Mouse (Mus musculus) heart, embryonic 12.5 days (tissue): Measurements from ENCODE around the gene Tmem116. TPM values are rescaled to one million over a fixed set of nuclear protein-coding genes. Genes with fewer than 3 reads are reported as not detected.
"Not testable (repeated sequence)": the region's sequence is repeated elsewhere in the genome, so short reads cannot be mapped to it uniquely, and the experiment has no call there.

Source experiments
- ATAC-seq: fragments of 200-750 bp; cut with Nextera tagmentation; 2 replicates; pipeline ENCODE4 v1.8.0; 2017; ENCODE audit warnings: moderate TSS enrichment, moderate library complexity; ENCODE audit not compliant: insufficient number of reproducible peaks, low FRiP score
- H3K27ac ChIP-seq: fragments of 300-500 bp; sonication (generic); 2 replicates; pipeline ENCODE4 v1.5.1; 2016; ENCODE audit warnings: mild to moderate bottlenecking, moderate library complexity; ENCODE audit not compliant: poor library complexity, severe bottlenecking
- H3K27me3 ChIP-seq: fragments of 300-500 bp; sonication (generic); replicated peaks from 2 replicates; pipeline ENCODE4 v1.6.1; 2016; ENCODE audit warnings: mild to moderate bottlenecking, moderate library complexity
- H3K36me3 ChIP-seq: fragments of 300-500 bp; sonication (generic); 2 replicates; pipeline ENCODE4 v1.6.1; 2016; ENCODE audit warnings: mild to moderate bottlenecking, moderate library complexity
- H3K4me1 ChIP-seq: fragments of 300-500 bp; sonication (generic); replicated peaks from 2 replicates; pipeline ENCODE4 v1.6.1; 2016; ENCODE audit warnings: mild to moderate bottlenecking
- H3K4me2 ChIP-seq: fragments of 300-500 bp; sonication (generic); 2 replicates; pipeline ENCODE4 v1.6.1; 2016; ENCODE audit warnings: mild to moderate bottlenecking, moderate library complexity
- H3K4me3 ChIP-seq: fragments of 300-500 bp; sonication (generic); 2 replicates; pipeline ENCODE4 v1.5.1; 2016; ENCODE audit warnings: mild to moderate bottlenecking
- H3K9ac ChIP-seq: fragments of 300-500 bp; sonication (generic); 2 replicates; pipeline ENCODE4 v1.6.1; 2016; ENCODE audit warnings: mild to moderate bottlenecking, moderate library complexity
- H3K9me3 ChIP-seq: fragments of 300-500 bp; sonication (generic); replicated peaks from 2 replicates; pipeline ENCODE4 v1.6.1; 2016; ENCODE audit warnings: mild to moderate bottlenecking, moderate library complexity
- WGBS: fragments of 180-500 bp; shearing (Covaris S2); methylation state at CpG from one replicate; pipeline ENCODE4 v1.1.7; 2016; 5-methylcytosine and 5-hydroxymethylcytosine counted together
- polyA plus RNA-seq: library from polyadenylated mRNA; unstranded; fragments of >200 nt; fragmentation: Nextera tagmentation; extraction: Ambion mirVana; gene quantifications from 2 replicates; pipeline ENCODE4 v1.2.1, GENCODE M21; 2016

Tmem116 gene
- polyA plus RNA-seq, 1 experiment from 2014 or later = 4.7 TPM

GRCm38 (mm10) chr5:121462967-121463366, 11.3 kb downstream of the Tmem116 start:
- H3K36me3 ChIP-seq = no peaks in the 10 kb centered on the region
- H3K9ac ChIP-seq = no peak overlapping the region
- no peak overlapping the region for H3K27ac ChIP-seq
- H3K4me2 ChIP-seq = no peak overlapping the region
- 66% methylated on average over 5 of the region's 5 CpGs for WGBS
- peaks cover 24% of the 10 kb centered on the region for H3K4me1 ChIP-seq
- ATAC-seq = no peak
- no peaks in the 10 kb centered on the region; the same call in 1 of the 2 replicates for H3K9me3 ChIP-seq
- H3K27me3 ChIP-seq = no peaks in the 10 kb centered on the region
- no peak overlapping the region for H3K4me3 ChIP-seq

DNA sequence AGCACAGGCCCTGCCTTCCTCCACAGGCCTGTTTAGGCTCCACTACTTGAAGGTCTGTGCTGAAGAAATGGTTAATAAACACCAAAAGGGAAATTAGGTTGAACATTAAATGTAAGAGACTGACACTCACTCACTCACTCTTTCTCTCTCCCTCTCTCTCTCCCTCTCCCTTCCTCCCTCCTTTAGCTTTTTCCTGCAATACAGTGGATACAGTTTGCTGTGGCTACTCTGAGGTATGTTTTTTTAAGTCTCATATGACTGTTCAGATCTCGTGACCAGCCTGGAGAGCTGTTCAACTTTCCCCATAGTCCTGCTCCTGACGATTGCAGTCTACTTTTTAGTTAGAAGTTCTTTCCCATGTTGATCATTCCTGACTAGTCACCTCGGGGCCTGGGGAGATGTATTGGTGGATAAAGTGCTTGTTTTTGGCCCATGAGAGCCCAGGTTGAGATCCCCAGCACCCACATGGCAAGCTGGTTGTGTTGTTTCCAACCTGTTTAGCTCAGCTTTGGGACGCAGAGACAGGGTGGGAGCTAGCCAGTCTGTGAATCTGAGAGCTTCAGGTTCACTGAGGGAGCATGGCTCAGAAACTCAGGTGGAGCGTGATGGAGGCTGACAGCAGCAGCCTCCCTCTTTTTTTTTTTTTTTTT, 12.0 kb downstream of the Tmem116 start:
- H3K4me1 ChIP-seq = peaks cover 24% of the 10 kb centered on the region
- H3K9ac ChIP-seq = no peak overlapping the region
- no peak for ATAC-seq
- no peak overlapping the region for H3K4me3 ChIP-seq
- H3K36me3 ChIP-seq = no peaks in the 10 kb centered on the region
- no peak overlapping the region; the same call in 1 of the 2 replicates for H3K27ac ChIP-seq
- no peaks in the 10 kb centered on the region for H3K27me3 ChIP-seq
- WGBS = 66% methylated on average over 5 of the region's 5 CpGs
- no peak overlapping the region for H3K4me2 ChIP-seq
- H3K9me3 ChIP-seq = no peaks in the 10 kb centered on the region

GRCm38 (mm10) chr5:121469566-121469965, 17.9 kb downstream of the Tmem116 start:
- Histone ChIP-seq H3K27ac (no peak overlapping the region), H3K4me2 (no peak overlapping the region), H3K9me3 (no peaks in the 10 kb centered on the region), H3K27me3 (no peaks in the 10 kb centered on the region), H3K36me3 (no peaks in the 10 kb centered on the region), H3K4me3 (no peak overlapping the region), H3K4me1 (no peaks in the 10 kb centered on the region), H3K9ac (no peak overlapping the region)
- WGBS = 18% methylated on average over 3 of the region's 3 CpGs
- ATAC-seq = no peak

DNA sequence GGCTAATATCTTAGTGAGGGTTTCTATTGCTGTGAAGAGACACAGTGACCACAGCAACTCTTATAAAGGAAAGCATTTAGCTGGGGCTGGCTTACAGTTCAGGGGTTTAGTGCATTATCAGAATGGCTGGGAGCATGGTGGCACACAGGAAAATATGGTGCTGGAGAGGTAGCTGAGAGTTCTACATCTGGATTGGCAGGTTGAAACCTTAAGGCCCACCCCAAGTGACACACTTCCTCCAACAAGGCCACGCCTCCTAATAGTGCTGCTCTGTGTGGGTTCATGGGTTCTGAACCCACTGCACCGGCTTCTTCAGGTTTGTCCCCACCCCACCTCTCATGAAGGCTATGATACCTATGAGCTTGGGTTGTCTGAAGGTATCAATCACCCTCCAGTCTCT, 20.7 kb downstream of the Tmem116 start:
- H3K9me3 ChIP-seq = no peaks in the 10 kb centered on the region
- H3K4me1 ChIP-seq = no peaks in the 10 kb centered on the region
- no peaks in the 10 kb centered on the region for H3K36me3 ChIP-seq
- no peak overlapping the region for H3K27ac ChIP-seq
- no peaks in the 10 kb centered on the region for H3K27me3 ChIP-seq
- no peak overlapping the region for H3K4me3 ChIP-seq
- no peak overlapping the region for H3K4me2 ChIP-seq
- no peak for ATAC-seq
- 77% methylated on average over 2 of the region's 2 CpGs for WGBS
- no peak overlapping the region for H3K9ac ChIP-seq

GRCm38 (mm10) chr5:121474610-121475009, 22.9 kb downstream of the Tmem116 start:
- WGBS = 69% methylated on average over 7 of the region's 7 CpGs
- Histone ChIP-seq H3K27ac (no peak overlapping the region), H3K4me2 (no peak overlapping the region), H3K4me1 (no peaks in the 10 kb centered on the region), H3K27me3 (no peaks in the 10 kb centered on the region), H3K36me3 (no peaks in the 10 kb centered on the region), H3K9me3 (no peaks in the 10 kb centered on the region), H3K9ac (no peak overlapping the region), H3K4me3 (no peak overlapping the region)
- ATAC-seq = no peak

DNA sequence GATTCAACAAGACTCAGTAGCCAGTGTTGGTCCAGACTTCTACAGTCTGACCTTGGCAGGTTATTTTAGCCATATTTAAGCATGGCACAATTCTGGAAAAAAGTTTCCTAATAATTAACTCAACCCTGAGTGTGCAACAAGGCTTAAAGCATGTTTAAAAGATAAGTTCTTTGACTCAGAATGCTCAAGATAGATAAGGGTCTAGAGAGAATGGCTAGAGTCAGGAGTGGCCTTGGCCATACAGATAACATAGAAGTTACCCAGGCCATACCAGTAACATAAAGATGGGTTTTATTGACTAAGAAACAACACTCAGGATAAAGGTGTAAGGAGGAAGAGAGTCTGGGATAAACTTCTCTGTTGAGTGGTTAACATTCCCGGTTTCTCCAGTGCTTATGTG, 24.3 kb downstream of the Tmem116 start:
- Histone ChIP-seq H3K27ac (0 out of 2 replicates have a peak overlapping the region, but pooled peaks have one; percentile 8), H3K4me3 (no peak overlapping the region), H3K4me1 (no peaks in the 10 kb centered on the region), H3K4me2 (no peak overlapping the region), H3K9me3 (no peaks in the 10 kb centered on the region), H3K36me3 (no peaks in the 10 kb centered on the region), H3K27me3 (no peaks in the 10 kb centered on the region), H3K9ac (no peak overlapping the region)
- peak; percentile 75 for ATAC-seq
- WGBS = 57% methylated on average over 1 of the region's 1 CpGs

- 43% methylated on average over 3 of the region's 3 CpGs for WGBS
- no peaks in the 10 kb centered on the region for H3K4me1 ChIP-seq
- no peaks in the 10 kb centered on the region for H3K9me3 ChIP-seq
- no peak overlapping the region for H3K9ac ChIP-seq
- H3K27me3 ChIP-seq = 0 out of 2 replicates have a peak, but pooled peaks cover 4% of the 10 kb centered on the region
- H3K4me3 ChIP-seq = no peak overlapping the region
- no peak overlapping the region for H3K4me2 ChIP-seq
- no peaks in the 10 kb centered on the region for H3K36me3 ChIP-seq
- ATAC-seq = 0 out of 2 replicates have a peak, but pooled peaks have one; percentile 51
- H3K27ac ChIP-seq = no peak overlapping the region
Measured at GRCm38 (mm10) chr5:121477680-121478079, 26.0 kb downstream of the Tmem116 start.

GRCm38 (mm10) chr5:121484801-121485200, 33.1 kb downstream of the Tmem116 start:
- no peaks in the 10 kb centered on the region for H3K9me3 ChIP-seq
- no peak overlapping the region for H3K27ac ChIP-seq
- no peak for ATAC-seq
- no peaks in the 10 kb centered on the region for H3K36me3 ChIP-seq
- no peak overlapping the region for H3K9ac ChIP-seq
- H3K27me3 ChIP-seq = 0 out of 2 replicates have a peak, but pooled peaks cover 4% of the 10 kb centered on the region
- H3K4me3 ChIP-seq = no peak overlapping the region
- no peaks in the 10 kb centered on the region for H3K4me1 ChIP-seq
- WGBS = 76% methylated on average over 5 of the region's 5 CpGs
- no peak overlapping the region for H3K4me2 ChIP-seq

DNA sequence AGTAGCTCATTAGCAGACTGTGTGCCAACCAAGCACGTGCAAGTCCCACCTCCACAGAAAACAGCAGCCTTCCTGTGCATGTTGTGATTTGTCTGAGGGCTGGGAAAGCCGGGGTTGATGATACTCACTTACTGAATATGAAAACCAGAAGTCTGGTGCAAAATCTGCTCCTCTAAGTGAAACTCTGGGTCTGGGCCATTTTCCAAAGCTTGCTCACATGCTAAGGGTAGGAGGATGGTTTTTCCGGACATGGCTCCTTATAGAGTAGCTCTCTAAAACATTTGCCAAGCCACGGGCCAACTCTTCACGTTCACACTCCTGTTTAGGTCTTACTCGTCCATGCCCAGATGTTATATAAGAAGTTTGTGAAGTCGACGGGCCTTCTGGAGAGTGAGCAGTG, 41.6 kb downstream of the Tmem116 start:
- Histone ChIP-seq H3K9ac (no peak overlapping the region), H3K27ac (no peak overlapping the region), H3K27me3 (peaks cover 6% of the 10 kb centered on the region; the same call in 1 of the 2 replicates), H3K4me2 (no peak overlapping the region), H3K9me3 (no peaks in the 10 kb centered on the region; the same call in 1 of the 2 replicates), H3K4me1 (no peaks in the 10 kb centered on the region), H3K36me3 (no peaks in the 10 kb centered on the region), H3K4me3 (no peak overlapping the region)
- no peak for ATAC-seq
- 72% methylated on average over 8 of the region's 8 CpGs for WGBS

DNA sequence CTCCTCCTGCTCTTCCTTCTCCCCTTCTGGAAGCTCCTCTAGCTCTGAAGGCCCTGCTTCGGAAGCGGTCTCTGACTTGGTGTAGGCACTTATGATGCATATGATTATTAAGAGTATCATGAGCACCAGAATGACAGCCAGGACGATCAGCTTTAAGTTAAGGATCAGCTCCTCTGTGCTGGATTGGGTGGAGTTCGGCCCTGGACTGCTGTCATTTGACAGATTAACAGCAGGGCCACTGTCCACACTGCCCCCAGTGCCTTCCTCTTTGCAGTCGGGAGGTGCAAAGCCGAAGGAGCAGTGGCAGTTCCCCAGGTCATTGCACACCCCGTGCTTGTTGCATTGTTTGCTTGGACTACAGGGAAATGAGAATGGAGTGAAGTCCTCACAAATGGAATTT, 49.0 kb downstream of the Tmem116 start:
- no peaks in the 10 kb centered on the region for H3K36me3 ChIP-seq
- no peak for ATAC-seq
- no peaks in the 10 kb centered on the region for H3K4me1 ChIP-seq
- no peak overlapping the region for H3K4me2 ChIP-seq
- 60% methylated on average over 7 of the region's 7 CpGs for WGBS
- no peak overlapping the region for H3K9ac ChIP-seq
- H3K4me3 ChIP-seq = no peak overlapping the region
- no peak overlapping the region for H3K27ac ChIP-seq
- no peaks in the 10 kb centered on the region for H3K27me3 ChIP-seq
- no peaks in the 10 kb centered on the region for H3K9me3 ChIP-seq

DNA sequence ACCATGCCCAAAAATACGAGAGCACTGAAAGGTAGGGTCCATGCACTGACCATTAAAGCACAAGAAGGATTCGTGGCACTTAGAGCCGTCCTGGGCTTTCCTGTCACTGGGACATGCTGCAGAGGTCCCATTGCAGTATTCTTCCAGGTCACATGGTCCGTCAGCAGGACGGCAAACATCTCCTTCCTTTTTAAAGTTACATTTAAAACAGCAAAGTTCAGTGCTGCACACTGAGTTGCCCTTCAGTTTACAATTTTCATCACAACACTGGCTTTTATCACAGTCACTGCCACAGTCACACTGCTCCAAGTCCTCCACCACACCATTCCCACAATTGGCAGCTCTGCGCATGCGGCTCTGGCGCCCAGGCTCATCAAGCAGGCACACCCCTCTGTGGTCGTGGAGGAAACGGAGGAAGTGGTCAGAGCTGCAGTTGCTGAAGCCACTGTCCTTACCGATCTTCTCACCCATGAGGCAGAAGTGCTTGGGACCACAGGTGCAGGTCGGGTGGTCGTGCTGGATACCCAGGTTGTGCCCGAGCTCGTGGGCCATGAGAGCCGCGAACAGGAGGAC, 49.8 kb downstream of the Tmem116 start:
- not testable (repeated sequence) for H3K9ac ChIP-seq, H3K9me3 ChIP-seq, H3K36me3 ChIP-seq, ATAC-seq, H3K27me3 ChIP-seq, H3K4me1 ChIP-seq, H3K27ac ChIP-seq, H3K4me2 ChIP-seq, H3K4me3 ChIP-seq
- 66% methylated on average over 11 of the region's 17 CpGs for WGBS
